Mouse (Mus musculus) T-helper 1 cell (primary cell): ENCODE measurements around the gene Eef1a1.

Source experiments
- in situ Hi-C: fragments of 300-600 bp; cut with MboI, MseI; formaldehyde crosslinking; loops from one replicate; pipeline ENCODE4 v1.15.1; 2025; ENCODE audit warnings: high pct_unique_total_duplicates

The Eef1a1 gene

DNA sequence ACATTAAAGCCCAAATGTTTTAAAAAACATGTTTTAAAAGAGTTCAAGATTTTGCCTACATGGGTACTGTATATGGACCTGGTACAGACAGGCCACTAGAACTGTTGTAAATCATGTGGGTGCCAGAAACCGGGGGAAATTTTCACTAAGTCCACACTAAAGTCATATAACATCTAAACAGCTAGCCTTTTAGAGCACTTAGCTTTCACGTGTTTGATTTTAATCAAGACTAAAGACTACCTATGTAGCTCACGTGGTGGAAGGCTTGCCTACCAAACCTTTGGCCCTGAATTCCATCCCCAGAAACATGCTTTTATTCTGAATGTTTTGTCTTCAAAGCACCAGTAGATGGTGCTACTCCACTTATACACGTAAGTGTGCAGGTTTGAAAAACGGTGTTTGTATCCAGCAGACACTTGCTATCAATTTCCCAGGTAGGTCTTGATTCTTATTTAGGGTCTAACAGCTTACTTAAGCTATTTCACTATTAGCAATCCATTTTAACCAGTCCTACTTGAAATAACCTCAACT, 11.9 kb downstream of the Eef1a1 start:
- in situ Hi-C loops = no loop called here

- in situ Hi-C loops = no loop called here
Measured at GRCm38 (mm10) chr9:78476531-78477020, 12.4 kb downstream of the Eef1a1 start.

DNA sequence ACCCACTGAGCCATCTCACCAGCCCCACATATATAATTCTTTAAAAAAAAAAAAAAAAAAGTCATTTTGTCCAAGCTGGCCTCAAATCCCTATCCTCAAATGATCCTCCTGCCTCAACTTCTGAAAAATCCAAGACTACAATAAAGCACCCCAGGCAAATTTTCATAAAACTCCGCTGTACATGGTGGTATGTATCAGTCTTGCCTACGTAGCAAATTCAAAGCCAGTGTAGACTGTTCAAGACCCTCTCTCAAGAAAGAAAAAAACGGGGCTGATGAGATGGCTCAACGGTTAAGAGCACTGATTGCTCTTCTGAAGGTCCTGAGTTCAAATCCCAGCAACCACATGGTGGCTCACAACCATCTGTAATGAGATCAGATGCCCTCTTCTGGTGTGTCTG, 13.1 kb downstream of the Eef1a1 start:
- in situ Hi-C loops = no loop called here

DNA sequence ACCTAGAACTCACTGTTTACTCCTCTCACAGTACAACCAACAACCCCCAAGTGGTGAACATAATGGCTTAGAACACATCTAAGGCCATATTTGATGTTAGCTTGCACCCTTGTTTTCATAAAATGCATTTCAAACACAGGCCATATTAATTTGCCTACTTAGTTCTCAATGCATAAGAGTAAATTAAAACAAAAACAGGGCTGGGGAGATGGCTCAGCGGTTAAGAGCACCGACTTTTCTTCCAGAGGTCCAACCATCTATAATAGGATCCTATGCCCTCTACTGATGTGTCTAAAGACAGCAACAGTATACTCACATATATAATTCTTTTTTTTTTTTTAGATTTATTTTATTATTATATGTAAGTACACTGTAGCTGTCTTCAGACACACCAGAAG, 13.6 kb downstream of the Eef1a1 start:
- in situ Hi-C loops = no loop called here

DNA sequence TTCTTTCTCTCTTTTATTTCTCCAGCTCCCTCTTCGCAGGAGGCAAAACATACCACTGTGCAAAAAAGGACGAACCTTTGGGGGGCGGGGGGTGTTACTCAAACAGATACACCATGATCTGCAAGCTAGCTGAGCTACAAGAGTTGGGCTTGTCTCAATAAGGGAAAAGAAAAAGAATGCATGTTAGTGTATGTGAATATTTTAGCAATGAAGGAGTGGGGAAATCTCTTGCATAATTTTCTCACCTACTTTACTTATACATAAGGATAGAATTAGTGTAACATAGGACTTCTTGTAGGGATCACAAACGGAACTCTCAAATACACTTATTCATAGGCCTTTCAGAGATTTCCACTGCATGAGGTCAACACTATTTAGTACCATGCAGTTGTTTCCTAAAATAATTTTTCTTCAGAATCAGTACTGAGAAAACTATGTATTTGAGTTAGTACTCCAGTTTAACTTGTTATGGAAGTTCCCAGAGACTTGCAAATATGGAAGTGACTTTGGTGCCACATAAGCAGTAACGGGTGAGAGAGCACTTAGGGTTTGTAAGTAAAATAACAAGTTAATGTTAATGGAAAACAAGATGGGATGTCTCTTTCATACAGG, 14.1 kb downstream of the Eef1a1 start:
- in situ Hi-C loops = no loop called here

DNA sequence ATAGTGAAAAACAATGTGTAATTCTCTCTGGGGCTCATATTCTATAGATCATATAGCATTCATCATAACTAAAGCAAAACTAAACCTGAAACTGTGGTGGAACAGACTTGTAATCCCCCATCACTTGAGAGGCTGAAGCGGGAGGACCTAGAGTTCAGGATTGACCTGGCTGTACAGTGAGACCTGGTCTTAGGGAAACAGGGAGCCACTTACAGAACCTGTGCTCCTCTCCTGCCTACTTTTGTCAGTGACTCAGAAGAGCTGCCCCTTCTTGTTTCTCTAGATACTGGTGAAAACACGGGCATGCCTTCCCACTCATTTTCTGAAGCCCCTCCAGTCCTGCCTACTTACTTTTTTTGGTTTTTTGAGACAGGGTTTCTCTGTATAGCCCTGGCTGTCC, 14.7 kb downstream of the Eef1a1 start:
- in situ Hi-C loops = no loop called here

- in situ Hi-C loops = no loop called here
Measured at GRCm38 (mm10) chr9:78473588-78473987, 15.4 kb downstream of the Eef1a1 start.

- in situ Hi-C loops = no loop called here
Measured at GRCm38 (mm10) chr9:78465725-78466124, 23.2 kb downstream of the Eef1a1 start.

DNA sequence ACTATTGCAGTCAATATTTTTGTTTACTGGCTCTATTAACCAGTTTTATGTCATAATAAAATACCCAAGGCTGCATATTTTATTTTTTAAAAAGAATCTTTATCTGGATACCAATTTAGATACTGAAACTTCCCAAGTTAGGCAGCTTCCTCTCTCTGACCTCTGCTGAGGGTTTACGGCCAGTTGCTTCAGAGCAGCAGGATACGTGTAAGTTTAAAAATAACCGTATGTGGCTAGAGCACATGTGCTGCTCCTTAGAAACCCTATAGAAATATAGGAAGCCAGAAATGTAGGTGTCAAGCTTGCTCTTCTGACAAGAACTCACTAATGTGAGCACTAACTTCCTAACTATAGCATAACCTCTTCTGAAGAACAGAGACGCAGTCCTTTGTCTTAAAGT, 25.6 kb downstream of the Eef1a1 start:
- in situ Hi-C loops = no loop called here

GRCm38 (mm10) chr9:78457026-78457425, 31.9 kb downstream of the Eef1a1 start:
- in situ Hi-C loops = no loop called here

- in situ Hi-C loops = no loop called here
Measured at GRCm38 (mm10) chr9:78451382-78451781, 37.6 kb downstream of the Eef1a1 start.

- in situ Hi-C loops = no loop called here
Measured at GRCm38 (mm10) chr9:78450404-78450803, 38.5 kb downstream of the Eef1a1 start.

GRCm38 (mm10) chr9:78447973-78448873, 40.7 kb downstream of the Eef1a1 start, which contains the start of the genes Mto1 and Gm17324:
Gene Mto1 (plus strand): TSS chr9:78448208.
Gene Gm17324 (minus strand): TSS chr9:78448786.
- in situ Hi-C loops = no loop called here

- in situ Hi-C loops = no loop called here
Measured at GRCm38 (mm10) chr9:78447606-78447972, 41.4 kb downstream of the Eef1a1 start.

DNA sequence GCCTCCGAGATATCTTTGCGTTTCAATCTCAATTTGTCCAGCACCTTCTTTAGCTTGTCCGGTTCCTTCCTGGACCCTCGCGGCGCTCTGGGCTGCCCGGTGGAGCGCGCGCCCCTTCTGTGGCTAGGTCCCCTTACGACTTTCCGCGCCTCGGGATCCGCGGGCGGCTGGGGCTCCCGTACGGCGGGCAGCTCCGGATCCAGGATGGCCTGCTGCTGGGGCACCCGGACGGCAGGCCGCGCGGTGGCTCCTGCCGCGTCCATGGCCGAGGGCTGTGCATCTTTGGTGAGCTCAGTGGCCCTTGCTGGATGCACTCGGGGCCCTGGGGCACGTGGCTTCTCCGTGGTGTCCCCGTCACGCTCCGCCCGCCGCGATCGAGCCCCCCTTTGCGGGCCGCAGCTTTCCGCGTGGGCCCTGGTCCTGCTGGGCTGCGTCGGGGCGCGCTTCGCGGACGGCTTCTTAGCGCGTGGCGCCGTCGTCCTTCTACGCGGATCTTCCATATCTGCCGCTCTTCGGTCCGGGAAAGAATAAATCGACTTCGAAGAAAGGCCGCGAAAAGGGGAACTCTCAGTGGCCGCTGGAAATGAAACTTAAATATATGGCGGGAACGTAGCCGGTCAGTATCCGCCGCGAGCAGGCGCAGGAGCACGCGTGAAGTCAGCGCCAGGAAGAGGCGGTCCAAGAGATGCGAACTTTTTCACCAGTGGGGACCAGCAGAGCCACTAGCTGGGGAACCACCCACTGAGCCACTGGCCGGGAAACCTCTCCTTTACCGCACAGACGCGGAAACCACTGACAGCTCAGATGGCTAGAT, 46.2 kb downstream of the Eef1a1 start, which contains the start of gene Cgas:
Cgas (minus strand) TSS at position 659 of the 814 bp plus-strand sequence.
- in situ Hi-C loops = no loop called here

GRCm38 (mm10) chr9:78442237-78442578, 46.7 kb downstream of the Eef1a1 start:
- in situ Hi-C loops = no loop called here

- in situ Hi-C loops = no loop called here
Measured at GRCm38 (mm10) chr9:78439426-78439825, 49.5 kb downstream of the Eef1a1 start.

DNA sequence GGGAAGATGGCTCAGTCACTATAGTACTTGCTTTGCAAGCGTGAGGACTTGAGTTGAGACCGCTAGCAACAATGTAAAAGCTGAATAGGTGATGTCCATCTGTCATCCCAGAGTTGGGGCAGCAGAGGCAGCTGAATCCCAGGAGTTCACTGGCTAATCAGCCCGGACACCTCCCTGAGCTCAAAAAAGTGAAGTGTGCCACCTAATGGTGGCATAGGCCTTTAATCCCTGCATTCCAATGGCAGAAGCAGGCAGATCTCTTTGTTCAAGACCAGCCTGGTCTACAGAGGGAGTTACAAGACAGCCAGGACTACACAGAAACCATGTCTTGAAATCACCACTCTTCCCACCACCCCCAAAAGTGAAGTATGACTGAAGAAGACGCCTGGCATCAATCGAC, 56.5 kb downstream of the Eef1a1 start:
- in situ Hi-C loops = no loop called here

GRCm38 (mm10) chr9:78430486-78430885, 58.5 kb downstream of the Eef1a1 start:
- in situ Hi-C loops = no loop called here

DNA sequence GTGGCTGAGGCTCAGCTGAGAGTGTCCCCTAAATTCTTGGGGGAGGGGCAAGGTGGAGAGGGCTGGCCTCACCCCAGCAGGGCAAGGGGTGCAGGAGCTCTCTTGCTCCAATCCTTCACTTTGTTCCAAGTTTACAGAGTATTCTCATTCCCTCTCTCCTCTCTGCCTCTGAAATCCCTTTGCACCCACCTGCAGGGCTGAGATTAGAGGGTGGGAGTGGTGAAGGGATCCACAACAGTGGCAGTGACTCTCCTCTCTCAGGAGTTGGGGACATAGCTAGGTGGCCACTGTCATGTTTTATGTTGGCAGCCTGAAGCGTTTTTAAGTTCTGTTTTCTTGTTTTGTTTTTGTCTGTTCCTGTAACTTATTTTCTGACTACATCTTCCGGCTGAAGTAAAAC, 59.4 kb downstream of the Eef1a1 start:
- in situ Hi-C loops = no loop called here

DNA sequence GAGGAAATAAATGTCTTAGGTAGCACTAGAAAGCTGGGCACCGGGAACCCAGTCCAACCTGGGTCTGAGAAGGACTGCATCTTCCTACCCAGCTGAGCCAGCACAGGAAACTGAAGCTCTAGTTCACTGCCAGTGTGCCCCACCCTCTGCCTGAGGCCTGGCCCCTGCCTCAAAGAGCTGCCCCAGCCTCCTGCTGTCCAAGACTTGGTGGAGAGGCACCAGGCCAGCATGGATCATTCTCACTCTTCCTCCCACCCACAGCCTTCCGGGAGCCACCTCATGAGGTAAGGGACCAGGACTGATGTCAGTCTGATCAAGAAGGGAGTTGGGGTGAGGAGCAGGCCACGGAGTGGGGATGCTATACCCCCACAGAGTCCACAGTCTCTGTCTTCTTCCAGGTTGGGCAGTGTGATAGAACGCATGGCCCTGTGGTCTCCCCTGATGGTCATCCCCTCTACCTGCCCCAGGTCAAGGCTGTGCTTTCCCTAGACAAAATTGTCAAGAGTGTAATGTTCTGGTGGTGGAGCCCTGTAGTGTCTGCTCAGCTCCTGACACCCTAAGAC, 60.0 kb downstream of the Eef1a1 start:
- in situ Hi-C loops = no loop called here
